Mouse (Mus musculus) large intestine, adult 2 months (tissue): ENCODE results near the gene Amy2a1. TPM values are rescaled to one million over a fixed set of nuclear protein-coding genes. Genes with fewer than 3 reads are reported as not detected.
"Not testable (repeated sequence)": the region's sequence is repeated elsewhere in the genome, so short reads cannot be mapped to it uniquely, and the experiment has no call there.

Source experiments
- DNase-seq: peaks from one replicate; pipeline ENCODE4 v3.0.0-alpha.2; 2012; ENCODE audit warnings: low read depth, low spot score
- WGBS: fragments of 180-500 bp; shearing (Covaris S2); methylation state at CpG from one replicate; pipeline ENCODE4 v1.1.7; 2018; 5-methylcytosine and 5-hydroxymethylcytosine counted together
- polyA plus RNA-seq: library from polyadenylated mRNA; depleted of rRNA; stranded (reverse); fragments of >200 nt; gene quantifications from 2 replicates; pipeline ENCODE4 v1.2.3, GENCODE M21; 2012; rRNA removed

Gene Amy2a1
- polyA plus RNA-seq, result not detected in 2 replicates

DNA sequence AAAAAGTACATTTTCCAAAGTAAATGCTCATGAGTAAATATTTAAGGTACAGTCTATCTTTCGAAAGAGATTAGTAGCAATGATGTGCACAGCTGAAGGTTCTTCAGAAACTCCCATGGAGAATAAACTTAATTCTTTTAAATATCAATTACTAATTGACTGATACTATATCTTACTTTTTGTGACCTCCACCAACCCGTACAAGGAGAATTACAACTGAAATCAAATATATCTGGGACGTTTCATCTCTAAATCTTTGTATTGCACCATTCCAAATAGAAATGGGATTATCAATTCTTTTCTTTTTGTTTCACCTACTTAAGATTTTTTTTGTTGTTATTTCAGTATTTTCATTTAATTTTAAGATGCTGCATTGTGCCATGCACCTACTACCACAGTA, at the start of gene Amy2a1:
Gene Amy2a1, minus strand, starts transcription at position 101 of the 400 bp plus-strand sequence.
- WGBS, result 78% methylated on average over 3 of the region's 3 CpGs
- not testable (repeated sequence) for DNase-seq

DNA sequence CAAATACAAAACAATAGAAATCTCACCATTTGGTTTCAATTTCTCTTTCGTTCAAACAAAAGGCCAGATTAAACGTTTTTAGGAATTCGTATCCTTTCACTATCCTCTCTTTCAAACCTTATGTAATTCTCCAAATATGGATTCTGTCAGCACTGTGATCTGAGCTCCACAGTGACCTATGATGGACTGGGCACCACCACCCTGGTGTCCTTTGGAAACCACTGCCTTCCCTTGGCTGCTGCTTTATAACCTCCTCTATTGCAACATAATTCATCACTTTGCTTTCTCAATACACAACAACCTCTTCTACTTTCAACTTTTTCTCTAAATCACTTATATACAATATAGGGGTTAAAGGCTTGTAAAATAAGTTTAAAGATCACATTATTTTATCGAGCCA, 42.4 kb upstream of the Amy2a1 start:
- DNase-seq, result no peak
- WGBS, result 61% methylated on average over 4 of the region's 4 CpGs

- 28% methylated on average over 2 of the region's 2 CpGs for WGBS
- DNase-seq, result no peak
Observed at GRCm38 (mm10) chr3:113574138-113574537, 41.9 kb upstream of the Amy2a1 start.

- 23% methylated on average over 3 of the region's 3 CpGs for WGBS
- no peak for DNase-seq
Observed at GRCm38 (mm10) chr3:113572158-113572557, 39.9 kb upstream of the Amy2a1 start.

DNA sequence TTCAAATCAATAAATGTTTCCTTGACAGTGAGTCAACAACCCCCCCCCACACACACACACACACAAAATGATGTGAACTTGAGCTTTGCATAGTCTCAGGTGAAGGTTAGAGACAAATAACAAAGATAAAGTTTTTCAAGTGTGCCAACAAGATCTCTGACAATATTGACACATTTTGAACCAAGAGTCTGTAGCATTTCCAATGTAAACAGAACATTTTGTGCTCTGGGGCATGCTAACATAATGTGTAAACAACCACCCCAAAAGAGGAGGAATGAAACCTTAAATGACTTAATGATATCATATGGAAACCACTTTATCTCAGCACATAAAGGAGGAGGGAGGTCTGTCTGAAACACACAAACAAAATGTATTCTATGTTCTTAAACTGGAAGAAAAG, 7.5 kb upstream of the Amy2a1 start:
- DNase-seq, result no peak

Other genes with a start within 250 kb of the Amy2a1 start
- gene Amy2a4, start 241.0 kb downstream of the Amy2a1 start, polyA plus RNA-seq, result not detected in 2 replicates
- not detected in 2 replicates for gene Amy2a3, start 208.4 kb downstream of the Amy2a1 start, polyA plus RNA-seq
- not detected in 2 replicates for gene Amy2a2, start 175.8 kb downstream of the Amy2a1 start, polyA plus RNA-seq
- 0.88 and 1.1 TPM in 2 replicates for gene Amy1, start 74.3 kb upstream of the Amy2a1 start, polyA plus RNA-seq
- 3.9 and 5.8 TPM in 2 replicates for gene Rnpc3, start 97.7 kb upstream of the Amy2a1 start, polyA plus RNA-seq